Mouse (Mus musculus): ENCODE measurements at regions not wholly inside any gene's neighbourhood (a gene's known extent, or its start where the extent isn't known, plus 50 kb on each side); places are given as distances from the start of the nearest gene placed in this dataset.

DNA sequence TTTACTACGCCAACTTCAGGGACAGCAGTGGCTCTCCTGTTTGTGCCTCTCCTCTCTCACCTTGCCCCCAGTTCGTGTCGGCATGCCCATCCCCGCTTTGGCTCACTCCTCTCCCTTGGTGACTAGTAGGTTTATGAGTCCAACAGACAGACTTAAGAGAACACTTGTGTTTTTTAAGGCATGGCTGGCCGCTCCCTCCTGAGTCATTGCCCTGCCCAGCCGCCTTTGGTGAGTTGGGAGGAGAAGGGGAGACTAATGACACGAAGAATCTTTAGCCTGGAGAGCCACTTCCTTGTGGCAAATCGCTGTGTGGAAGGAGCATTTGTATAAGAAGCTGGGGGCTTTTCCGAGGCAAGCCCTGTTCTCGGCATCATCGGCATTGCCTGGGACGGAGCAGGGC, 79.8 kb upstream of the Dlx2 start:
- TF ChIP-seq CTCF (conservative IDR thresholded peaks at IDR 0.05; ENCODE audit: low read length): no peak
- TF ChIP-seq POU5F1 (IDR thresholded peaks at IDR 0.05; ENCODE audit: borderline replicate concordance, low read length): no peak
- TF ChIP-seq NANOG (IDR thresholded peaks at IDR 0.05; ENCODE audit: borderline replicate concordance, low read length): no peak
